Mouse (Mus musculus): ENCODE data around the gene Spred3.
A peak's percentile ranks its signal among the peaks of the same experiment; 100 is the strongest.
"Not testable (repeated sequence)": the region's sequence is repeated elsewhere in the genome, so short reads cannot be mapped to it uniquely, and the experiment has no call there.

The Spred3 gene

GRCm38 (mm10) chr7:29170066-29170754 is at the start of gene Spred3, which contains the start of gene Ggn:
Gene Spred3, minus strand, starts transcription at chr7:29170411.
Gene Ggn, plus strand, starts transcription at chr7:29170210.
- DNase-seq: peak; percentile 79

- DNase-seq: no peak
Observed at GRCm38 (mm10) chr7:29214846-29215245, 44.6 kb upstream of the Spred3 start.

GRCm38 (mm10) chr7:29214236-29214635 is 44.0 kb upstream of the Spred3 start:
- no peak for DNase-seq

GRCm38 (mm10) chr7:29213675-29214082 is 43.5 kb upstream of the Spred3 start, which contains the start of gene Catsperg1:
Gene Catsperg1, minus strand, starts transcription at chr7:29214035.
- peak; percentile 29 for DNase-seq

GRCm38 (mm10) chr7:29212775-29213560 is 42.8 kb upstream of the Spred3 start:
- not testable (repeated sequence) for DNase-seq

GRCm38 (mm10) chr7:29212199-29212765 is 42.1 kb upstream of the Spred3 start:
- peak; percentile 60 for DNase-seq

GRCm38 (mm10) chr7:29211415-29212198 is 41.4 kb upstream of the Spred3 start:
- peak; percentile 80 for DNase-seq

- peak; percentile 71 for DNase-seq
Observed at GRCm38 (mm10) chr7:29211013-29211412, 40.8 kb upstream of the Spred3 start.

GRCm38 (mm10) chr7:29202577-29202976 is 32.4 kb upstream of the Spred3 start:
- no peak for DNase-seq

GRCm38 (mm10) chr7:29194230-29194629 is 24.0 kb upstream of the Spred3 start:
- not testable (repeated sequence) for DNase-seq

- DNase-seq: not testable (repeated sequence)
Observed at GRCm38 (mm10) chr7:29181323-29181722, 11.1 kb upstream of the Spred3 start.

GRCm38 (mm10) chr7:29180854-29181236 is 10.6 kb upstream of the Spred3 start:
- DNase-seq: no peak

- peak; percentile 97 for DNase-seq
Observed at GRCm38 (mm10) chr7:29180077-29180853, 10.1 kb upstream of the Spred3 start, which contains the start of gene Psmd8. Gene Psmd8, minus strand, starts transcription at chr7:29180701.

GRCm38 (mm10) chr7:29179323-29179722 is 9.1 kb upstream of the Spred3 start:
- peak; percentile 30 for DNase-seq

GRCm38 (mm10) chr7:29178106-29178505 is 7.9 kb upstream of the Spred3 start:
- DNase-seq: peak; percentile 10

- no peak for DNase-seq
Observed at GRCm38 (mm10) chr7:29172390-29173016, 2.3 kb upstream of the Spred3 start.

- no peak for DNase-seq
Observed at GRCm38 (mm10) chr7:29171562-29172097, 1.4 kb upstream of the Spred3 start.

- DNase-seq: no peak
Observed at GRCm38 (mm10) chr7:29170755-29171561, 747 bp upstream of the Spred3 start.

GRCm38 (mm10) chr7:29169231-29170065 is 763 bp downstream of the Spred3 start:
- peak; percentile 63 for DNase-seq
